Mouse (Mus musculus): ENCODE measurements around the gene Cdh3. TPM values are rescaled to one million over a fixed set of nuclear protein-coding genes. Genes with fewer than 3 reads are reported as not detected.
A peak's percentile ranks its signal among the peaks of the same experiment; 100 is the strongest.
"Not testable (repeated sequence)": the region's sequence is repeated elsewhere in the genome, so short reads cannot be mapped to it uniquely, and the experiment has no call there.

Cdh3 gene
- polyA plus RNA-seq, 1 experiment from 2014 or later = 17.1 TPM

DNA sequence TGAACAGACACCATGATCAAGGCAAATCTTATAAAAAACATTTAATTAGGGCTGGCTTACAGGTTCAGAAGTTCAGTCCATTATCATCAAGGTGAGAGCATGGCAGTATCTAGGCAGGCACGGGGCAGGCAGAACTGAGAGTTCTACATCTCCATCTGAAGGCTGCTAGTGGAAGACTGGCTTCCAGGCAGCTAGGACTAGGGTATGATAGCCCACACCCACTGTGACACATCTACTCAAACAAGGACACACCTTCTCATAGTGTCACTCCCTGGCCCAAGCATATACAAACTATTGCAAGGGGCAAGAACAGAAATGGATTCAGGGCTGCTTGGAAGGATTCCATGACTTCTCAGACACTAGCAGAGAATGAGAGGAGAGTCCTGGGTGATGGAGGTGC lies 61.5 kb downstream of the Cdh3 start:
- not testable (repeated sequence) for H3K9me3 ChIP-seq (replicated peaks); H3K4me1 ChIP-seq (replicated peaks); H3K36me3 ChIP-seq; H3K27ac ChIP-seq; H3K4me3 ChIP-seq; H3K9ac ChIP-seq; H3K4me2 ChIP-seq; H3K27me3 ChIP-seq; ATAC-seq (replicated peaks; ENCODE audit: insufficient number of reproducible peaks, insufficient read depth, low FRiP score, low read depth)
- WGBS = 70% methylated on average over 1 of the region's 1 CpGs

DNA sequence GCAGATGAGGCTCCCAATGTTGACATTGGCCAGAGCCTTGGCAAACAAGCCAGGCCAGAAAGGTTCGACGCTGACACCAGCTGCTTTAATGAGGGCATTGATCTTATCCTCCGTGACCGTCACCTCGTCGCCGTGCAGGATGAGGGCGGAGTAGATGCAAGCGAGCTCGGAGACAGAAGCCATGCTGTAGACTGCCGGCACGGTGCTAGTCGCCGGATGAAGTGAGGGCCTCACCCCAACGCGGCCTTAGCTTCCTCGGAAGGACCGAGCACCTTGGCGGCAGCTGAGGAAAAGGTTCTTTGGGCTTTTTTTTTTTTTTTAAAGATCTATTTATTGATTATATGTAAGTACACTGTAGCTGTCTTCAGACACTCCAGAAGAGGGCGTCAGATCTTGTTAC lies 62.5 kb downstream of the Cdh3 start, which contains the start of gene Gm10073:
Gene Gm10073, minus strand, starts transcription at position 294 of the 400 bp plus-strand sequence.
- not testable (repeated sequence) for H3K36me3 ChIP-seq; H3K27me3 ChIP-seq; ATAC-seq (replicated peaks; ENCODE audit: insufficient number of reproducible peaks, insufficient read depth, low FRiP score, low read depth); H3K9me3 ChIP-seq (replicated peaks); H3K4me3 ChIP-seq; H3K27ac ChIP-seq; H3K9ac ChIP-seq
- H3K4me2 ChIP-seq = peak within 1 kb of the TSS; percentile 43
- 30% methylated on average over 20 of the region's 20 CpGs for WGBS
- peaks cover 11% of the 10 kb centered on the region for H3K4me1 ChIP-seq (replicated peaks)

DNA sequence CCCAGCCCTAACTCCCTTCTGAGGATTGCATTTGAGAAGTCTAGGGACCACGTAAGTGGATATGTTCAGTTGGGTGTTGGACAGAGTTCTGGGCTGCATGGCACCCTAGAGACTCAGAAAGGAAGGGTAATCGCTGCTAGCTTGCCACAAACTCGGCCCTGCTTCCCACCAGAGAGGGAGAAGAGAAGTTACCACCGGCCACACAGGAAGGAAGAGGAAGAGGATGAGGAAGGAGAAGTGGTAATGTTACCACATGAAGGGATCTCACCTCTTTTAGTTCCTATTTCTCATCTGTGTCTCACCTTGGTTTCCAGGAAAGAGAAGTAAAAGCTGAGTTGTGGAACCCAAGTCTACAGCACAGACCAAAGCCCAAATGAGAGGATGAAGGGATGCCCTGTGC lies 63.6 kb downstream of the Cdh3 start:
- H3K36me3 ChIP-seq = no peaks in the 10 kb centered on the region
- no peak for ATAC-seq (replicated peaks; ENCODE audit: insufficient number of reproducible peaks, insufficient read depth, low FRiP score, low read depth)
- H3K27me3 ChIP-seq = no peaks in the 10 kb centered on the region
- H3K9me3 ChIP-seq (replicated peaks) = no peaks in the 10 kb centered on the region
- H3K4me2 ChIP-seq = no peak overlapping the region
- WGBS = 74% methylated on average over 4 of the region's 4 CpGs
- no peak overlapping the region for H3K4me3 ChIP-seq
- H3K9ac ChIP-seq = no peak overlapping the region
- no peak overlapping the region for H3K27ac ChIP-seq
- peaks cover 11% of the 10 kb centered on the region for H3K4me1 ChIP-seq (replicated peaks)

DNA sequence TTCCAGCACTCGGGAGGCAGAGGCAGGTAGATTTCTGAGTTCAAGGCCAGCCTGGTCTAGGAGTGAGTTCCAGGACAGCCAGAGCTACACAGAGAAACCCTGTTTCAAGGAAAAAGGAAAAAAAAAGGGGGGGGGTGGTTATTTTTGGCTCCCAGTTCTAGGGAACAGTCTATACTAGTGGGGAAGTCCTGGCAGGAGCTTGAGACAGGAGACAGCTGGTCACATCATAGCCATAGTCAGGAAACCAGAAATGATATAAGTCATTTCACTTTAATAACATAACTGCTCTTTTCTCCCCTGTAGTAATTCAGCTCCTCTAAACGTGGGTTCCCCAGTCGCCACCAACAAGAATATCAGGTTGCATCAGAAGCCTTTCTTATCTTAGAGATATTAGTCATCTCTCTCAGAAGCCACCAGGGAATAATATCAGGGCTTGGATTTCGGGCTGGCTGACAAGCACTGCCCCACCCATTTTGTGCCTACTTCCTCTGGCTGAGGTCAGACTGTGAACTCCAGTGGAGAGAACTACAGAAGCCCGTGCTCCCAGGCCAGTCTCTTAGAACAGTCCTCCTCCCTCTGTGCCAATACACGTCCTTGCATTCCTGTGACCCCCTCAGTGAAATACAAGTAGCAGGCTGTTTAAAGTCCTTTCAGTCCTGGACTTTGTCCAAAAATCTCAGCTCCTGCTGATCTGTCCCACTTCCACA lies 66.3 kb downstream of the Cdh3 start:
- Histone ChIP-seq H3K27me3 (no peaks in the 10 kb centered on the region), H3K36me3 (no peaks in the 10 kb centered on the region), H3K9ac (no peak overlapping the region), H3K4me1 (replicated peaks) (peaks cover 11% of the 10 kb centered on the region), H3K4me2 (no peak overlapping the region), H3K9me3 (replicated peaks) (no peaks in the 10 kb centered on the region), H3K4me3 (no peak overlapping the region), H3K27ac (peak overlapping the region; percentile 63)
- WGBS = 16% methylated on average over 6 of the region's 6 CpGs
- peak; percentile 67 for ATAC-seq (replicated peaks; ENCODE audit: insufficient number of reproducible peaks, insufficient read depth, low FRiP score, low read depth)

DNA sequence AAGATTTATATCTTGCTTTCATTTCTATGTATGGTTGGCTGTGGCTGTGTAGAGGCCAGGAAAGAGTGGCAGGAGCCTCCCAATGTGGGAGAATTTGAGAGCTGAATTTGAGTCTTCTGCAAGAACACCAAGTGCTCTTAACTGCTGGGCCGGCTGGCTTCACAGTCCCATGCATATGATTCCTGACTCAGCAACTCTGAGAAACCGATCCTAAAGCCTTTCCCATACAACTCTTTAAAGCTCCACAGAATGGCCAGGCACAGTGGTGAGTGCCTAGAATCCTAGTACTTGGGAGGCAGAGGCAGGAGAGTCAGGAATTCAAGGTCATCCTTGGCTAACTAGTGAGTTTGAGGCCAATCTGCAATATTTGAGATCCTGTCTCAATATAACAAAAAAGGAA lies 68.8 kb downstream of the Cdh3 start:
- Histone ChIP-seq H3K9me3 (replicated peaks) (no peaks in the 10 kb centered on the region), H3K4me3 (no peak overlapping the region), H3K36me3 (no peaks in the 10 kb centered on the region), H3K27me3 (no peaks in the 10 kb centered on the region), H3K4me1 (replicated peaks) (peaks cover 11% of the 10 kb centered on the region), H3K27ac (no peak overlapping the region), H3K4me2 (no peak overlapping the region), H3K9ac (no peak overlapping the region)
- no peak for ATAC-seq (replicated peaks; ENCODE audit: insufficient number of reproducible peaks, insufficient read depth, low FRiP score, low read depth)
- WGBS = 80% methylated on average over 2 of the region's 2 CpGs

DNA sequence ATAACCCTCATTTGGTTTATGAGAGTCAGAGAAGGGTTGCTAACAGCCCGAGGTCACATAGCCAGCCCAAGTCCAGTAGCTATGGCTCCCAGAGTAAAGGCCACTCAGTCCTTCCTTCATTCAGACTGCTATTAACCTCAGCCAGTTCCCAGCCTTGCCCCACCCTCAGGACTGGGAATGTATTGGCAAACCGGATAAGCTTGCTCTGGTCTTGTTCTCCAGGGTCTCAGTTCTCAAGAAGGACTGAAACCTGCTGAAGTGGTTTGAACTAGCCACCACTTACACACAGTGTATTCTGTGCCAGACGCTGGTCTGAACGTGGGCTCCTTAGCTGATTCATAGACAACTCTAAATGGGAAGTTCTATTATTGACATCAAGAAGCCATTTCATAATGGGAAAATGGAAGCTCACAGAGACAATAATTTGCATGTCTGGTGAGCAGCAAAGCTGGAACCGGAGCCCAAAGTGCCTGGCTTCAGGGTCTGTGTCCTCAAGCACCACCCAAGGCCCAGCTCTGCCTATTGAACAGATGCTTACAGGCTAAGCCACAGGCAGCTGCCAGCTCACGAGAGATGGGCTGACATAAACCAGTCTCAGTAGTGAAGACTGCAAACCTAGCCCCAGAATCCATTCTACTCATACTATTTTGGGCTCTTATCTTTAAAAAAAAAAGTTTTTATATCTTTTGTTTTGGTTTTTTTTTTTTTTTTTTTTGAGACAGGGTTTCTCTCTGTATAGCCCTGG lies 70.8 kb downstream of the Cdh3 start:
- peaks cover 11% of the 10 kb centered on the region for H3K4me1 ChIP-seq (replicated peaks)
- WGBS = 69% methylated on average over 6 of the region's 6 CpGs
- H3K27ac ChIP-seq = no peak overlapping the region
- H3K4me2 ChIP-seq = no peak overlapping the region
- no peaks in the 10 kb centered on the region for H3K36me3 ChIP-seq
- no peak overlapping the region for H3K4me3 ChIP-seq
- H3K9me3 ChIP-seq (replicated peaks) = no peaks in the 10 kb centered on the region
- no peak for ATAC-seq (replicated peaks; ENCODE audit: insufficient number of reproducible peaks, insufficient read depth, low FRiP score, low read depth)
- H3K27me3 ChIP-seq = no peaks in the 10 kb centered on the region
- H3K9ac ChIP-seq = no peak overlapping the region

DNA sequence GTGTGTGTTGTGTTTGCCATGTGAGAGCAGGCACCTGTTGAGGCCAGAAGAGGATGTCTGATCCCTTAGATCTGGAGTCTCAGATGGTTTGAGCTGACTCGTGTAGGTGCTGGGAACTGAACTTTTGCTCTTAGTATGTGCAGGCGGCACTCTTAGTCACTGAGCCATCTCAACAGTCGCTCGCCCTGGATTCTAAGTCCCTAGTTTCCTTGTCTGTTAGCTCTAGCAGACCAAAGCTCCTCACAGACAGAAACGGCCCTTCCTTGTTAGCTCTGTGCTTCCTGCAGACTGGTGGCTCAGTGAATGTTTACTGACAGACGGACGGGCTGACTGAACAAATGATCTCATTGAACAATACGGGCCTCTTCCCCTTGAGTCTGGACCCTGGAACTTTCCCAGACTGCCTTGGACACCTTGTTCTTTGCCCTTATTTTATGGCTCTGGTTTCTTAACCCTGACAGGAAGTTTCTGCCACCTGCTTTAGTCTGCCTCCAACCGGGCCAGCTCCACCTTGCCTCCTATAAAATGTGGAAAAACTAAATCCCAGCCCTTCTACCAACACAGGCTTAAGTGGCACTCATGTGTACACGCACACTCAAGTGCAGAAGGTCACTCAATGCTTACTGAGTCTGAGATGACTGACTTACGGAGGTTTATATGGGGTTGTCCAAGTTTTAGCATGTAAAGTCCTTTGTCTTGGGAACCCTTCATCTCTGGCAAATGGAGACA lies 74.4 kb downstream of the Cdh3 start:
- Histone ChIP-seq H3K4me1 (replicated peaks) (0 out of 2 replicates have a peak, but pooled peaks cover 4% of the 10 kb centered on the region), H3K27me3 (no peaks in the 10 kb centered on the region), H3K27ac (no peak overlapping the region), H3K9me3 (replicated peaks) (no peaks in the 10 kb centered on the region), H3K4me2 (no peak overlapping the region), H3K9ac (no peak overlapping the region), H3K36me3 (no peaks in the 10 kb centered on the region), H3K4me3 (no peak overlapping the region)
- 63% methylated on average over 11 of the region's 11 CpGs for WGBS
- no peak for ATAC-seq (replicated peaks; ENCODE audit: insufficient number of reproducible peaks, insufficient read depth, low FRiP score, low read depth)

DNA sequence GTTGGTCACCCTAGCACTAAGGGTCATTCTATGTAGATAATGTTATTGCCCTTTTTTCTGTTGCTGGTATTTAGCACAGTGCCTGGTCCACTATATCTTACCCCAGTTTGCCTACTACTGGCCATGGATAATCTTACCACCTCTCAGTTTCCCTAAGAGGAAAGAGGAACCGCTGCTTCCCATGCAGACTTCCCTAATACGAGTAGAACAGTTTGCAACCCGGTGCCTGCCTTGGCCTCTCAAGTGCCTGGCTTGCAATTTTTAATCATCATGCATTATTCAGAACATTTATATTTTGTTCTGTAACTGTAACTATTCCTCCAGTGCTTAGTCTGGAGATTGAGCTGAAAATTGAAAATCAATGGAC lies 75.0 kb downstream of the Cdh3 start:
- no peak for ATAC-seq (replicated peaks; ENCODE audit: insufficient number of reproducible peaks, insufficient read depth, low FRiP score, low read depth)
- no peak overlapping the region for H3K9ac ChIP-seq
- H3K9me3 ChIP-seq (replicated peaks) = no peaks in the 10 kb centered on the region
- 82% methylated on average over 3 of the region's 3 CpGs for WGBS
- H3K4me2 ChIP-seq = no peak overlapping the region
- H3K4me1 ChIP-seq (replicated peaks) = 0 out of 2 replicates have a peak, but pooled peaks cover 4% of the 10 kb centered on the region
- no peak overlapping the region for H3K4me3 ChIP-seq
- no peak overlapping the region for H3K27ac ChIP-seq
- H3K27me3 ChIP-seq = no peaks in the 10 kb centered on the region
- no peaks in the 10 kb centered on the region for H3K36me3 ChIP-seq

DNA sequence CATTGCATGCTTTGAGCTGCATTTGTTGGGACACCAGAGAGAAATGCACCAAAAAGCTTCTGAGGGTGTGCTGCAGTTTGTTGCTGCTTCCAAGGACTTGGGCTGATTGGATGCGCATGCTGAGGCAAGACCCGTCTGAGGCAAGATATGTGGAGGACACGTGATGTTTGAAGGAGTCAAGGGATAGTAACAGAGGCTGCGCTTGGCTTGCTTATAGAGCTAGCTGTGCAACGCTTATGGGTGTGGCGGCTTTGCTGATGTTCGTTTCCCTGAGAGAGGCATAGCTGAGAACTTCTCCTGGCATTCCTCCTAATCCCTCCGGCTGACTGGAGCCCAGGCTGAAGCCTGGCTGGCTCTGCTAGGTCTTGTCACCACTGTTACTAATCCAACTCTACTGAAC lies 76.2 kb downstream of the Cdh3 start:
- Histone ChIP-seq H3K9me3 (replicated peaks) (no peaks in the 10 kb centered on the region), H3K4me3 (no peak overlapping the region), H3K4me1 (replicated peaks) (0 out of 2 replicates have a peak, but pooled peaks cover 4% of the 10 kb centered on the region), H3K27me3 (no peaks in the 10 kb centered on the region), H3K9ac (no peak overlapping the region), H3K4me2 (no peak overlapping the region), H3K27ac (no peak overlapping the region), H3K36me3 (no peaks in the 10 kb centered on the region)
- no peak for ATAC-seq (replicated peaks; ENCODE audit: insufficient number of reproducible peaks, insufficient read depth, low FRiP score, low read depth)
- 72% methylated on average over 8 of the region's 8 CpGs for WGBS

DNA sequence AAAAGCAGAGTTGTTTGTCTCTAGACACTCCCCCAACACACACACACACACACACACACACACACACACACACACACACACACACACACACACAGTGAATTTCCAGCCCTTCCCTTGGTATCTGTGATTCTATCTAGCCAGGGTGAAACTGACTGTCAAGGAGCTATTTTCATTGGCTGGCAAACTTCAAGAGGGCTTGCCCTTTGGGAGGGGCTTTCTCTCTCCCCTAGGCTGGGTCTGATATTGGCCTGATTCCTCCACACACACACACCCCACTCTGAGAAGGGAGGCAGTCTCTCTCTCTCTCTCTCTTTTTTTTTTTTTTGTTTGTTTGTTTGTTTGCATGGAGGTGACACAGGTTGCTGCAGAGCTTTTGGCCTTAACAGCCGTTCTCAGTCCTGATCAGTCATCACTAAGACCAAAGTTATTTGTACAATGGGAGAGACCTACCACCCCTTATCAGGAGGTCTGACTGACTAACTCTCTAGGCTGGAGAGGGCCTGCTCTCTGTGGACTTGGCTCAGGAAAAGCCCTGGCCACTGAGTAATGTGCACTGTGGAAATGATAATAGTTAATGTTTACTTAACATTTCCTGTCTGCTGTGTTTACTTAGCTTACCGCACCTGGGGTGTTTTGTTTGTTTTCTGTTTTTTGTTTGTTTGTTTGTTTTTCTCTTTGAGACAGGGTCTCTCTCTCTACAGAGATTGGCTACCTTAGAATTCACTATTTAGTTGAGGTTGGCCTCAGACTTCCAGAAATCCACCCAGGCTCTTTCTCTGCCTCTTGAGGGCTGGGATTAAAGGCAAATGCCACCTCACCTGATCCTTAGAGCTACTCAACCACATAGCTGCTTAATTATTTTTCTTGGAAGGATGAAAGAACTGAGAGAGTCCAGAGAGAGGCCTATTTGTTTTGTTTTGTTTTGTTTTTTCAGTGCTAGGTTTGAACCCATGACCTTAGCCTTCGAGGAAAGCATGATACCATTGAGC lies 78.0 kb downstream of the Cdh3 start:
- H3K27ac ChIP-seq = no peak overlapping the region
- 0 out of 2 replicates have a peak, but pooled peaks cover 4% of the 10 kb centered on the region for H3K4me1 ChIP-seq (replicated peaks)
- H3K36me3 ChIP-seq = no peaks in the 10 kb centered on the region
- 32% methylated on average over 3 of the region's 3 CpGs for WGBS
- ATAC-seq (replicated peaks; ENCODE audit: insufficient number of reproducible peaks, insufficient read depth, low FRiP score, low read depth) = no peak
- no peaks in the 10 kb centered on the region for H3K9me3 ChIP-seq (replicated peaks)
- no peak overlapping the region for H3K4me3 ChIP-seq
- no peak overlapping the region for H3K4me2 ChIP-seq
- H3K9ac ChIP-seq = no peak overlapping the region
- no peaks in the 10 kb centered on the region for H3K27me3 ChIP-seq

Data from heart, embryonic 15.5 days (tissue).